ENCODE assay signal across 24 mouse cellular contexts in the genomic region with DNA sequence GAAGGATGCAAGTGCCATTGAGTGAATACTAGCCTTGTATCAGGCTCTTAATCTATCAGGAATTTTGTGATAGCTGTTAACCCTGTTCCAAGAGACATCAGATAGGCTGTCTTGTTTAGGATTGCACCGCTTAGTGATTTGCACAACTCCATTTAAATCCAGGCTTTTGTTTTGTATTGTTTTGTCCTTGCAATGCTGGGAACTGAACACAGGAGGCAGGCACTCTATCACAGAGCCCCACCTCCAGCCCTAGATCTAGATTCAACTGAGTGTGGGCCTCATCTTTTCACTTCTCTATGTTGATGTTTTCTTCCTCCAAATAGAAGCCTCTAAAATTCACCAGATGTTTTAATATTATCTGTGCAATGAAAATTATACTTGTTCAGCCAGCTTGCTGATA. TPM values are rescaled to one million over a fixed set of nuclear protein-coding genes. Genes with fewer than 3 reads are reported as not detected.
DNase-seq lines count a peak whose midpoint lies in the region; ATAC-seq and TF ChIP-seq lines count a peak whose summit lies in the region.
"Had no signal": no experiment of that assay in that cellular context is flagged by ENCODE, and none has a peak within 500 bp of the region (broad histone marks: within the 10 kb centered on the region; RNA-seq: fewer than 3 reads in every experiment).

No protein-coding gene starts in this region.

- in situ Hi-C loops in Patski (cut with MboI; ENCODE audit: low pct_unique_long_range_greater_than_20kb), result no loop called here

- H3K27me3 ChIP-seq in lung, postnatal 0 days (replicated peaks; ENCODE audit: insufficient read depth, low read length), result no peaks in the 10 kb centered on the region
- no peaks in the 10 kb centered on the region for H3K27me3 ChIP-seq in Patski
- H3K27me3 ChIP-seq in stomach, postnatal 0 days (ENCODE audit: control insufficient read depth, insufficient read depth, low read length), result no peaks in the 10 kb centered on the region
- H3K27me3 ChIP-seq in liver, embryonic 12.5 days (replicated peaks), result no peaks in the 10 kb centered on the region
- H3K27me3 ChIP-seq: CH12.LX; embryonic facial prominence, embryonic 13.5 days; forebrain, embryonic 13.5 days; heart, embryonic 15.5 days; limb, embryonic 15.5 days; liver, embryonic 15.5 days; midbrain, embryonic 12.5 days had no signal

- peaks cover 8% of the 10 kb centered on the region; the same call in 1 of the 2 replicates for H3K4me1 ChIP-seq in lung, postnatal 0 days (ENCODE audit: insufficient read depth, low read depth, low read length)
- no peaks in the 10 kb centered on the region for H3K4me1 ChIP-seq in stomach, postnatal 0 days (replicated peaks; ENCODE audit: control insufficient read depth, insufficient read depth)
- peaks cover 32% of the 10 kb centered on the region for H3K4me1 ChIP-seq in liver, embryonic 12.5 days

- peaks cover 19% of the 10 kb centered on the region for H3K36me3 ChIP-seq in lung, postnatal 0 days (ENCODE audit: insufficient read depth, low read length)
- H3K36me3 ChIP-seq in stomach, postnatal 0 days (ENCODE audit: control insufficient read depth, insufficient read depth, low read length), result peaks cover 18% of the 10 kb centered on the region; the same call in 1 of the 2 replicates
- H3K36me3 ChIP-seq in liver, embryonic 12.5 days, result peaks cover 77% of the 10 kb centered on the region

- no peak overlapping the region for H3K9ac ChIP-seq in lung, postnatal 0 days (replicated peaks; ENCODE audit: low read depth)
- H3K9ac ChIP-seq in stomach, postnatal 0 days (ENCODE audit: low read length), result no peak overlapping the region
- no peak overlapping the region for H3K9ac ChIP-seq in liver, embryonic 12.5 days
- H3K9ac ChIP-seq: embryonic facial prominence, embryonic 13.5 days; forebrain, embryonic 13.5 days; heart, embryonic 15.5 days; limb, embryonic 15.5 days; liver, embryonic 15.5 days; midbrain, embryonic 12.5 days had no signal

- peak overlapping the region; percentile 15; the same call in 1 of the 2 replicates for H3K4me3 ChIP-seq in gastrocnemius, adult 2 months
- H3K4me3 ChIP-seq in lung, postnatal 0 days (ENCODE audit: low read depth, low read length), result no peak overlapping the region
- H3K4me3 ChIP-seq in stomach, postnatal 0 days (ENCODE audit: low read depth, low read length), result no peak overlapping the region
- H3K4me3 ChIP-seq in liver, embryonic 12.5 days, result no peak overlapping the region
- H3K4me3 ChIP-seq: embryonic facial prominence, embryonic 13.5 days; erythroblast, embryonic 14.5 days; forebrain, embryonic 13.5 days; heart, embryonic 15.5 days; limb, embryonic 15.5 days; liver, embryonic 15.5 days; midbrain, embryonic 12.5 days had no signal

- peak overlapping the region; percentile 99; the same call in 1 of the 2 replicates for H3K27ac ChIP-seq in gastrocnemius, adult 2 months
- H3K27ac ChIP-seq in lung, postnatal 0 days (ENCODE audit: low read length), result no peak overlapping the region
- H3K27ac ChIP-seq in stomach, postnatal 0 days (replicated peaks), result no peak overlapping the region
- no peak overlapping the region for H3K27ac ChIP-seq in liver, embryonic 12.5 days
- H3K27ac ChIP-seq: embryonic facial prominence, embryonic 13.5 days; forebrain, embryonic 13.5 days; heart, embryonic 15.5 days; limb, embryonic 15.5 days; liver, embryonic 15.5 days; midbrain, embryonic 12.5 days had no signal

- CTCF ChIA-PET in Patski (lab: Charles Lee), result no interaction called here

- WGBS in lung, postnatal 0 days, result 79% methylated on average over 1 of the region's 1 CpGs
- WGBS in stomach, postnatal 0 days, result 64% methylated on average over 1 of the region's 1 CpGs
- WGBS in liver, embryonic 12.5 days (ENCODE audit: insufficient replicate concordance), result 76% methylated on average over 1 of the region's 1 CpGs

- intact Hi-C loops in gastrocnemius, adult 2 months (cut with DNase I), result no loop called here

- no peaks in the 10 kb centered on the region for H3K9me3 ChIP-seq in lung, postnatal 0 days (ENCODE audit: low read length)
- H3K9me3 ChIP-seq in stomach, postnatal 0 days (ENCODE audit: control insufficient read depth, low read length), result no peaks in the 10 kb centered on the region
- no peaks in the 10 kb centered on the region for H3K9me3 ChIP-seq in liver, embryonic 12.5 days (replicated peaks)
- H3K9me3 ChIP-seq: embryonic facial prominence, embryonic 13.5 days; forebrain, embryonic 13.5 days; heart, embryonic 15.5 days; limb, embryonic 15.5 days; liver, embryonic 15.5 days; midbrain, embryonic 12.5 days had no signal

- TF ChIP-seq CTCF in gastrocnemius, adult 2 months (IDR thresholded peaks at IDR 0.05), result peak; percentile 11; the same call in 1 of the 2 replicates
- peak; percentile 32 for TF ChIP-seq CTCF in lung, postnatal 0 days (IDR thresholded peaks at IDR 0.05)
- peak; percentile 40 for TF ChIP-seq CTCF in Patski (IDR thresholded peaks at IDR 0.05)
- peak; percentile 28; the same call in 1 of the 2 replicates for TF ChIP-seq CTCF in stomach, postnatal 0 days (IDR thresholded peaks at IDR 0.05; ENCODE audit: low read depth)

- TF ChIP-seq EP300 in lung, postnatal 0 days (IDR thresholded peaks at IDR 0.05), result no peak
- TF ChIP-seq EP300 in stomach, postnatal 0 days (optimal IDR thresholded peaks at IDR 0.05), result no peak

- H3K4me2 ChIP-seq in lung, postnatal 0 days (replicated peaks; ENCODE audit: low read depth, low read length), result no peak overlapping the region
- no peak overlapping the region for H3K4me2 ChIP-seq in stomach, postnatal 0 days (replicated peaks; ENCODE audit: low read depth)
- no peak overlapping the region for H3K4me2 ChIP-seq in liver, embryonic 12.5 days
- H3K4me2 ChIP-seq: embryonic facial prominence, embryonic 13.5 days; forebrain, embryonic 13.5 days; heart, embryonic 15.5 days; limb, embryonic 15.5 days; liver, embryonic 15.5 days; midbrain, embryonic 12.5 days had no signal

- DNase-seq in gastrocnemius, adult 2 months, result no peak
- no peak for DNase-seq in gastrocnemius, adult 8-10 months (ENCODE audit: low spot score in 2 of 2)
- peak; percentile 36 for DNase-seq in lung, postnatal 0 days (ENCODE audit: low spot score)
- no peak for DNase-seq in lung, postnatal 4 days
- DNase-seq in Patski (ENCODE audit: low read depth, low spot score), result no peak
- DNase-seq in stomach, postnatal 0 days (ENCODE audit: low spot score), result no peak
- DNase-seq: B cell, adult 2 months; cerebellum, adult 18-20 months; cerebellum, postnatal 25 days; embryo, embryonic 11 days; kidney, postnatal 36 days; left cerebral cortex, postnatal 4 days; thymus, postnatal 14 days had no signal

- no peak for ATAC-seq in lung, postnatal 0 days
- ATAC-seq in Patski, result no peak
- ATAC-seq in stomach, postnatal 0 days (ENCODE audit: low FRiP score, low TSS enrichment), result no peak
- no peak for ATAC-seq in liver, embryonic 12.5 days
- ATAC-seq: forebrain, embryonic 13.5 days; hindbrain, embryonic 16.5 days; intestine, embryonic 16.5 days had no signal

- POLR2A ChIA-PET in Patski (lab: Charles Lee), result no interaction called here

RNA-seq across cellular contexts. Expression of a gene that starts 7.6 kb away (rescaled TPM):
- total RNA-seq in gastrocnemius, adult 2 months (2021), result 10 to 100 TPM; 76.5 to 87.2 TPM
- total RNA-seq in gastrocnemius, adult 8-10 months (2022), result 100 to 1,000 TPM in 1 of 4 experiments, 10 to 100 TPM in 3; 98.6 to 102 (median 98.9) TPM
- polyA plus RNA-seq in lung, postnatal 0 days (2015; fragmentation: Nextera tagmentation; extraction: Ambion mirVana), result 26.8 TPM in 2 replicates
- polyA plus RNA-seq in Patski (2021), result 56.7 TPM
- 15.9 and 18.1 TPM in 2 replicates for polyA plus RNA-seq in stomach, postnatal 0 days (2015; fragmentation: Nextera tagmentation; extraction: Ambion mirVana)
- 14.6 TPM in 2 replicates for polyA plus RNA-seq in liver, embryonic 12.5 days (2016; fragmentation: Nextera tagmentation; extraction: Ambion mirVana)

RNA-seq across cellular contexts. Expression of a gene that starts 22.2 kb away (rescaled TPM):
- total RNA-seq in gastrocnemius, adult 2 months (2021), result 100 to 1,000 TPM; 101 to 127 TPM
- 100 to 1,000 TPM; 108 to 156 (median 116) TPM for total RNA-seq in gastrocnemius, adult 8-10 months (2022)
- 14.6 TPM in 2 replicates for polyA plus RNA-seq in lung, postnatal 0 days (2015; fragmentation: Nextera tagmentation; extraction: Ambion mirVana)
- 42.0 TPM for polyA plus RNA-seq in Patski (2021)
- 12.8 and 13.7 TPM in 2 replicates for polyA plus RNA-seq in stomach, postnatal 0 days (2015; fragmentation: Nextera tagmentation; extraction: Ambion mirVana)
- polyA plus RNA-seq in liver, embryonic 12.5 days (2016; fragmentation: Nextera tagmentation; extraction: Ambion mirVana), result 3.4 and 4.6 TPM in 2 replicates

RNA-seq across cellular contexts. Expression of a gene that starts 28.5 kb away (rescaled TPM):
- 10 to 100 TPM; 67.5 to 85.8 TPM for total RNA-seq in gastrocnemius, adult 2 months (2021)
- 10 to 100 TPM; 52.7 to 62.4 (median 59.0) TPM for total RNA-seq in gastrocnemius, adult 8-10 months (2022)
- 88.1 and 111 TPM in 2 replicates for polyA plus RNA-seq in lung, postnatal 0 days (2015; fragmentation: Nextera tagmentation; extraction: Ambion mirVana)
- polyA plus RNA-seq in Patski (2021), result 301 TPM
- polyA plus RNA-seq in stomach, postnatal 0 days (2015; fragmentation: Nextera tagmentation; extraction: Ambion mirVana), result 88.1 and 97.5 TPM in 2 replicates
- 272 and 273 TPM in 2 replicates for polyA plus RNA-seq in liver, embryonic 12.5 days (2016; fragmentation: Nextera tagmentation; extraction: Ambion mirVana)
